Mouse (Mus musculus): ENCODE results near the gene Myo1e. TPM values are rescaled to one million over a fixed set of nuclear protein-coding genes. Genes with fewer than 3 reads are reported as not detected.

Myo1e gene
- total RNA-seq, 2 experiments from 2014 or later = 5.7 to 11.7 TPM

- intact Hi-C loops (cut with DNase I) = no loop called here
- peak overlapping the region; percentile 62 for H3K27ac ChIP-seq
These were observed 25.2 kb downstream of the Myo1e start for GRCm38 (mm10) chr9:70232044-70233010.

GRCm38 (mm10) chr9:70237136-70237535 lies 30.0 kb downstream of the Myo1e start:
- no peak for DNase-seq

More at GRCm38 (mm10) chr9:70232044-70233010, 25.2 kb downstream of the Myo1e start:
- TF ChIP-seq CTCF (IDR thresholded peaks at IDR 0.05) = no peak
- DNase-seq = no peak
- no peak overlapping the region for H3K4me3 ChIP-seq

GRCm38 (mm10) chr9:70237561-70237960 lies 30.4 kb downstream of the Myo1e start:
- no peak overlapping the region for H3K4me3 ChIP-seq
- DNase-seq = no peak
- intact Hi-C loops (cut with DNase I) = no loop called here
- H3K27ac ChIP-seq = 0 out of 2 replicates have a peak overlapping the region, but pooled peaks have one; percentile 10
- TF ChIP-seq CTCF (IDR thresholded peaks at IDR 0.05) = no peak

More at GRCm38 (mm10) chr9:70237136-70237535, 30.0 kb downstream of the Myo1e start:
- intact Hi-C loops (cut with DNase I) = no loop called here
- Histone ChIP-seq H3K27ac (no peak overlapping the region), H3K4me3 (no peak overlapping the region)
- TF ChIP-seq CTCF (IDR thresholded peaks at IDR 0.05) = no peak

GRCm38 (mm10) chr9:70238391-70238790 lies 31.2 kb downstream of the Myo1e start:
- intact Hi-C loops (cut with DNase I) = no loop called here
- no peak overlapping the region for H3K27ac ChIP-seq
- TF ChIP-seq CTCF (IDR thresholded peaks at IDR 0.05) = no peak
- DNase-seq = no peak
- no peak overlapping the region for H3K4me3 ChIP-seq

- TF ChIP-seq CTCF (IDR thresholded peaks at IDR 0.05) = no peak
These were observed 32.1 kb downstream of the Myo1e start for GRCm38 (mm10) chr9:70239229-70239628.

GRCm38 (mm10) chr9:70240703-70241410 lies 33.7 kb downstream of the Myo1e start:
- Histone ChIP-seq H3K27ac (peak overlapping the region; percentile 72), H3K4me3 (no peak overlapping the region)
- intact Hi-C loops (cut with DNase I) = no loop called here
- DNase-seq = no peak
- no peak for TF ChIP-seq CTCF (IDR thresholded peaks at IDR 0.05)

More at GRCm38 (mm10) chr9:70239229-70239628, 32.1 kb downstream of the Myo1e start:
- no peak overlapping the region for H3K4me3 ChIP-seq
- no peak for DNase-seq
- no peak overlapping the region for H3K27ac ChIP-seq
- intact Hi-C loops (cut with DNase I) = no loop called here

- no peak for DNase-seq
- peak overlapping the region; percentile 72 for H3K27ac ChIP-seq
- no peak for TF ChIP-seq CTCF (IDR thresholded peaks at IDR 0.05)
- intact Hi-C loops (cut with DNase I) = no loop called here
- H3K4me3 ChIP-seq = no peak overlapping the region
These were observed 34.3 kb downstream of the Myo1e start for GRCm38 (mm10) chr9:70241411-70241961.

- TF ChIP-seq CTCF (IDR thresholded peaks at IDR 0.05) = no peak
- intact Hi-C loops (cut with DNase I) = no loop called here
- Histone ChIP-seq H3K4me3 (no peak overlapping the region), H3K27ac (peak overlapping the region; percentile 72)
- DNase-seq = peak; percentile 41
These were observed 35.1 kb downstream of the Myo1e start for GRCm38 (mm10) chr9:70242112-70242862.

GRCm38 (mm10) chr9:70243241-70243640 lies 36.1 kb downstream of the Myo1e start:
- no peak for TF ChIP-seq CTCF (IDR thresholded peaks at IDR 0.05)
- Histone ChIP-seq H3K4me3 (peak overlapping the region; percentile 4; the same call in 1 of the 2 replicates), H3K27ac (peak overlapping the region; percentile 72)
- DNase-seq = peak; percentile 46
- intact Hi-C loops (cut with DNase I) = no loop called here

GRCm38 (mm10) chr9:70243708-70244107 lies 36.6 kb downstream of the Myo1e start:
- no peak for TF ChIP-seq CTCF (IDR thresholded peaks at IDR 0.05)
- DNase-seq = no peak
- peak overlapping the region; percentile 4; the same call in 1 of the 2 replicates for H3K4me3 ChIP-seq
- H3K27ac ChIP-seq = peak overlapping the region; percentile 72
- intact Hi-C loops (cut with DNase I) = no loop called here

- no peak for TF ChIP-seq CTCF (IDR thresholded peaks at IDR 0.05)
- intact Hi-C loops (cut with DNase I) = no loop called here
- Histone ChIP-seq H3K4me3 (no peak overlapping the region), H3K27ac (0 out of 2 replicates have a peak overlapping the region, but pooled peaks have one; percentile 13)
- DNase-seq = no peak
These were observed 37.0 kb downstream of the Myo1e start for GRCm38 (mm10) chr9:70244115-70244514.

GRCm38 (mm10) chr9:70245040-70245439 lies 37.9 kb downstream of the Myo1e start:
- no peak overlapping the region for H3K27ac ChIP-seq
- H3K4me3 ChIP-seq = no peak overlapping the region
- no peak for TF ChIP-seq CTCF (IDR thresholded peaks at IDR 0.05)
- intact Hi-C loops (cut with DNase I) = loop anchor here (5.0 kb wide), 1 partner anchor 33 kb away; no protein-coding TSS in a partner anchor
- no peak for DNase-seq
